Mouse (Mus musculus): ENCODE data around the gene Nrxn3. TPM values are rescaled to one million over a fixed set of nuclear protein-coding genes. Genes with fewer than 3 reads are reported as not detected.

The Nrxn3 gene
- polyA plus RNA-seq, 1 experiment, result not detected

DNA sequence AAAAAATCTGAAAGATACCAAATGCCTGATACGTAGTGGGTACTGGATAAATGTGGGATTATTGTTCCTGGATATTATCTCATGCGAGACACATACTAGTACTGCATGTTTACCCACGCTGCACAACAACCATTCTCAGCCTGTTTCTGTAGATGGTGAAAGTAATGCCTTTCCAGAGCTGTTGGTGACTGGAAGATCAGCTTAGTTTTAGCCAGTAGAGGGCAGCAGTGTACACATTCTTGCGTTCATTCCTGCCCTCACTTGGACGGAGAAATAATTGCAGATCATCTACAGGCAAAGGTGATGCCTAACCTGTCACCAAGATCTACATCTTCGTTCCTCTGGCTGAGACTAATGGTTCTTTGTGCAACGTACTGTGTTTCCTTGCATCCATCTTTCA is 791.1 kb downstream of the Nrxn3 start:
- Histone ChIP-seq H3K4me3 (ENCODE audit: insufficient read depth, low read length) (no peak overlapping the region), H3K27ac (ENCODE audit: insufficient read depth, low read length) (no peak overlapping the region), H3K4me1 (ENCODE audit: control insufficient read depth, insufficient read depth, low read length) (no peaks in the 10 kb centered on the region)
- peak; percentile 21; the same call in 1 of the 2 replicates for TF ChIP-seq CTCF (IDR thresholded peaks at IDR 0.05; ENCODE audit: borderline replicate concordance, insufficient read depth, low read length)
- no peak for TF ChIP-seq POLR2A (IDR thresholded peaks at IDR 0.05; ENCODE audit: low read depth, low read length)

DNA sequence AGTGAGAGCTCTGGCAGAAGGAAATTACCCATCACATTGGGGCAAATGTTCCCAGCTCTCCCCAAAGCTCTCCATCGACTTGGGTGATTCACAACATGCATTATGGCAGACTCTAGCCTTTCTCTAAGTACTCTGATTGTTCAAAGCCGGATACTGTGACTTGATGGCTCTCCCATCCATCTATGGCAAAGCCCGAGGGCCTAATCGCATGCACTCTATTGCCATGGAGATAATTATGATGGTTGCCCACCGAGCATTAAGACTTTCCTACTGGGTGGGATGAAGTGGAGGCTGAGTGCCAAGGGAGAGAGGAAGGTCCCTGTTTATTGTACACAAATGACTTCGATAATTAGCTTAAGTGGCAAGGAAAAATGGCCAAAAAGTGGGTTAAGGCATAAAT is 793.4 kb downstream of the Nrxn3 start:
- Histone ChIP-seq H3K4me1 (ENCODE audit: control insufficient read depth, insufficient read depth, low read length) (no peaks in the 10 kb centered on the region), H3K4me3 (ENCODE audit: insufficient read depth, low read length) (no peak overlapping the region), H3K27ac (ENCODE audit: insufficient read depth, low read length) (no peak overlapping the region)
- TF ChIP-seq CTCF (IDR thresholded peaks at IDR 0.05; ENCODE audit: borderline replicate concordance, insufficient read depth, low read length) (no peak), POLR2A (IDR thresholded peaks at IDR 0.05; ENCODE audit: low read depth, low read length) (no peak)

DNA sequence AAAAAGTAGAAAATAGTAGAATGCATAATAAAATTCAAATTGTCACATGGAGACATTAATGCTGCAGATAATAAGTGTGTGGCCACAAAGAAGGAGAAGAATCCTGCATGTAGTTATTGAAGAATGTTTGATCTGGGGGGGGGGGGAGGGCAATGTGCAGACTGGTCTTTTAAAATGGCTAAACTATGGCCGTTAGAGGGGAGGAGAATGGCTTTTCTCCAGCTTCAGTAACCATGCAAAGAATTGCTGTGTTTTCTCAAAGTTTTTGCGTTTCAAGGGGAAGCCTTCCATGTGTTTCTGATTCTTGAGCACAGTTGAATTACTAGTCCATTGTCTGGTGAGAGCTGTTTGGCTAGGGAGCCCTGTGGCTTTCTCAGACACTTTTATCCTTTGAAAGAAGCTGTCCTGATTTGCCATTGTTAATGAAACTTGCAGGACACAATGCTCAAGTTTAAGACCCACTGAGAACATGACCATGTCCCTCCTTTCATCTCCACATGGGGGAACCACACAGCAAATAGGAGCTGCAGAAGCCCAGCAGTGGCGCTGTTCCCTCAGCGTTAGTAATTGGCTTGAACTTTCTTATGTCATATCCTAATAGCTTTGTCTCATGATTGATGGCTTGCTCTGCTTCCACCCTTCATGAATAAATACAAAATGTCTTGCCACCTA is 808.1 kb downstream of the Nrxn3 start:
- H3K27ac ChIP-seq (ENCODE audit: insufficient read depth, low read length), result no peak overlapping the region
- TF ChIP-seq POLR2A (IDR thresholded peaks at IDR 0.05; ENCODE audit: low read depth, low read length), result no peak
- TF ChIP-seq CTCF (IDR thresholded peaks at IDR 0.05; ENCODE audit: borderline replicate concordance, insufficient read depth, low read length), result peak; percentile 29; the same call in 1 of the 2 replicates
- H3K4me1 ChIP-seq (ENCODE audit: control insufficient read depth, insufficient read depth, low read length), result no peaks in the 10 kb centered on the region

DNA sequence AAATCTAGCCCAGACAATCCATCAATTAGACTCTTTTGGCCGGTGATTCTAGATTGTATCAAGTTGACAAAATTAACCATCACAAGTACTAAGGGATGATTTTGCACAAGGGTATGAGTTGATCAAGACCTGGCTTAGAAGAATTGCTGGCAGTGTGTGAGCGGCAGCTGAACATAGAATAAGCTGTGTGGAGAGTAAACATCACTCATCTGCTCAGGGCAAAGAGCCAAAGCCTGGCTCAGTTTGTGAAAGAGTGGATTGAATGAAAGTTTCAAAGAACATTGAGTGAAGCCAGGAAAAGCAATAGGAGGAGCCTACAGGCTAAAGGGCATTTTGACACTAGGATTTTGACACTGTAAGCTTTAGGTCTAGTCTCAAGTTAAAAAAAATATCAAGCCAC is 828.6 kb downstream of the Nrxn3 start:
- TF ChIP-seq POLR2A (IDR thresholded peaks at IDR 0.05; ENCODE audit: low read depth, low read length) (no peak), CTCF (IDR thresholded peaks at IDR 0.05; ENCODE audit: borderline replicate concordance, insufficient read depth, low read length) (no peak)
- H3K27ac ChIP-seq (ENCODE audit: insufficient read depth, low read length), result no peak overlapping the region
- no peak overlapping the region for H3K4me3 ChIP-seq (ENCODE audit: insufficient read depth, low read length)
- no peaks in the 10 kb centered on the region for H3K4me1 ChIP-seq (ENCODE audit: control insufficient read depth, insufficient read depth, low read length)

More for the DNA sequence above, 808.1 kb downstream of the Nrxn3 start:
- no peak overlapping the region for H3K4me3 ChIP-seq (ENCODE audit: insufficient read depth, low read length)

DNA sequence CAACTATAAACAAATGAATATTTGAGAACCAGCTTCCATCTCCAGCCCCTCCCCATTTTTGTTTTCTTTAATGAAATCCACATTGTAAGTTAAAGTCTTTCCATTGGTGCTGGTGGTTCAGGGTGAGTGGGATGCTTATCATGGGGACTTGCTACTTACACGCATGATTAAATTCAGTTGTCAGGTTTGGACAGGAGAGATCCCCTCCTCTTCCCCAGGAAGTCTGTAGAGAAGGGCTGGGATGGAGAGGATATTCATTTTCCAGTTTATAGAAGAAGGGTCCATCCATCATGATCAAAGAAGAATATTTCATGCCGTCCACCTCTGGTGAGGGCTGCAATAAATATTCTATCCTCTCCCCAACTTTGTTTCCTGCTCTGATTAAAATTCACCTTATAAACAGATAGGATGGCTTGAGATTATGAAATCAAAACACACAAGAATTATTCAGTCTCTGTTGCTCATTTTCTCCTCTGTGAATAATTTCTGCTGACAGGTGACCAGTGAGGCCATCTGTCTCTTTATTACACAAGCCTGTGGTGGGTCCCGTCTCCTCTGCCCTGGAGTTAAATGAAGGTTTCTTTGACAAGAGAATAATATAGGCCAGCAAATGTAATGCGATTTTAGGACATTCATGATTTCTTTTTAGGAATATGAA is 830.7 kb downstream of the Nrxn3 start:
- H3K4me1 ChIP-seq (ENCODE audit: control insufficient read depth, insufficient read depth, low read length), result no peaks in the 10 kb centered on the region
- no peak for TF ChIP-seq POLR2A (IDR thresholded peaks at IDR 0.05; ENCODE audit: low read depth, low read length)
- TF ChIP-seq CTCF (IDR thresholded peaks at IDR 0.05; ENCODE audit: borderline replicate concordance, insufficient read depth, low read length), result no peak
- H3K4me3 ChIP-seq (ENCODE audit: insufficient read depth, low read length), result no peak overlapping the region
- H3K27ac ChIP-seq (ENCODE audit: insufficient read depth, low read length), result no peak overlapping the region

DNA sequence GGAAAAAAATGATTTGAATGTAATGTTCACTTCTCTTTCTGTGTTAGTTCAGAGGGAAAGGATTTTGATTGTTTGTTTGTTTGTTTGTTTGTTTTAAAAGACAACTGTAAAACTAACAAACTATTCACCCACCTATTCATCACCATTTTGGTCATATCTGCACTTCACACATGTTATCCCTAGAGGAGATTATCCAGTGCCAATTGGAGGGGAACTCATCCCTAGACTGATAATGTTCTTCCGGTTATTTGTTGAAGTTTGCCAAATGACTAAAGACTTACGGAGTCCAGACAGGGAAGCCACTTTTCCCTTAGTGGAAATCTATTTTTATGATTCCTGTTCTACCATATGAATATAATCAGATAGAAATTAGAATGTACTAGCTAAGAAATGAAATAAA is 831.5 kb downstream of the Nrxn3 start:
- TF ChIP-seq POLR2A (IDR thresholded peaks at IDR 0.05; ENCODE audit: low read depth, low read length), result no peak
- TF ChIP-seq CTCF (IDR thresholded peaks at IDR 0.05; ENCODE audit: borderline replicate concordance, insufficient read depth, low read length), result no peak
- Histone ChIP-seq H3K4me3 (ENCODE audit: insufficient read depth, low read length) (no peak overlapping the region), H3K27ac (ENCODE audit: insufficient read depth, low read length) (no peak overlapping the region), H3K4me1 (ENCODE audit: control insufficient read depth, insufficient read depth, low read length) (no peaks in the 10 kb centered on the region)

DNA sequence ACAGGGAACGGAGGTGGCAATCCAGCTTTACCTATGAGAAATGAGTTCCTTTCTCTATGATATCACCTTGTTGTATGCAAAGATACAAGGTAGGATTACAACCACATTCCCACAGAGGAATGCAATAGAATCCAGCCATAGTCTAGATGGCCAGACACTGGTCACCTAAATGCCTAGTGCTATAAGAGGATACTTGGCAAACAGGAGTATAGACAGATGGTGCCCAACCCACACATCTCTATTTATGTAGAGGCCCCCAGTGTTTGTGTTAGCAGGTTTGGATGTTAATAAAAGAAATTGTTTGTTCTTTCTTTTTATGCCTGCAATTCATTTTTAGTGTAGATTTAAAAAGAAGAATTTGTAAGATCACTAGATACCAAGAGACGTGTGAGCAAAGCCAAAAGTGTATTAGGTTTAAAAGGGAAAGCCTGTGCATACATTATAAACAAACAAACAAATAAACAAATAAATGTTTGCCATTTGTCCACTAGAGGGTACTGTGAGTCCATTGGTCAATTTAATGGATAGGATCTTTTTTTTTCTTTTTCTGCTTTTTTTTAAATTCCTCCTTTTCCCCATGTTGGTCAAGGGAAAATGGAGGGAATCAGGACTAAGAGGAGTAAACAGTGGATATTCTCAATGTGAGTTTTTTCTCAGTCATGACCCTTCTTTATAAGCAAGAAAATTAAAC is 832.2 kb downstream of the Nrxn3 start:
- Histone ChIP-seq H3K4me3 (ENCODE audit: insufficient read depth, low read length) (no peak overlapping the region), H3K27ac (ENCODE audit: insufficient read depth, low read length) (no peak overlapping the region), H3K4me1 (ENCODE audit: control insufficient read depth, insufficient read depth, low read length) (no peaks in the 10 kb centered on the region)
- TF ChIP-seq CTCF (IDR thresholded peaks at IDR 0.05; ENCODE audit: borderline replicate concordance, insufficient read depth, low read length) (no peak), POLR2A (IDR thresholded peaks at IDR 0.05; ENCODE audit: low read depth, low read length) (no peak)

DNA sequence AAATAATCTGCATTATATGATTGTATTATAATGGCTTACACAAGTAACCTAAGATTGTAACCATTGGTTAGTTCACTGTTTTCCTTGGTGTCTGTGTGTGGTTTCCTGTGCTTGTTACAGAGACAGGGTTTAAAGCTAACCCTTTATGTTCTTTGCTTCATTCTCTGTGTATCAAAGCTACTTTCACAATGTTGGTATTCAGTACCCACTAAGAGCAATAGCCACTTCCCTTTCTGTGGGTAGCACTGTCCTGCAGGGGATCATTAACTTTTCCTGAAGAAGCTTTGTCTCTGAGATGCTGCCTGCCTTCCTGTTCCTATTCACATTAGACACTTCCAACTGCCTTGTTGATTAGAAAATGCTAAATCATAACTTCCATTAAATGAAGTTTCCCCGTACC is 836.2 kb downstream of the Nrxn3 start:
- no peak overlapping the region for H3K4me3 ChIP-seq (ENCODE audit: insufficient read depth, low read length)
- no peak overlapping the region for H3K27ac ChIP-seq (ENCODE audit: insufficient read depth, low read length)
- no peak for TF ChIP-seq CTCF (IDR thresholded peaks at IDR 0.05; ENCODE audit: borderline replicate concordance, insufficient read depth, low read length)
- TF ChIP-seq POLR2A (IDR thresholded peaks at IDR 0.05; ENCODE audit: low read depth, low read length), result no peak
- H3K4me1 ChIP-seq (ENCODE audit: control insufficient read depth, insufficient read depth, low read length), result no peaks in the 10 kb centered on the region

DNA sequence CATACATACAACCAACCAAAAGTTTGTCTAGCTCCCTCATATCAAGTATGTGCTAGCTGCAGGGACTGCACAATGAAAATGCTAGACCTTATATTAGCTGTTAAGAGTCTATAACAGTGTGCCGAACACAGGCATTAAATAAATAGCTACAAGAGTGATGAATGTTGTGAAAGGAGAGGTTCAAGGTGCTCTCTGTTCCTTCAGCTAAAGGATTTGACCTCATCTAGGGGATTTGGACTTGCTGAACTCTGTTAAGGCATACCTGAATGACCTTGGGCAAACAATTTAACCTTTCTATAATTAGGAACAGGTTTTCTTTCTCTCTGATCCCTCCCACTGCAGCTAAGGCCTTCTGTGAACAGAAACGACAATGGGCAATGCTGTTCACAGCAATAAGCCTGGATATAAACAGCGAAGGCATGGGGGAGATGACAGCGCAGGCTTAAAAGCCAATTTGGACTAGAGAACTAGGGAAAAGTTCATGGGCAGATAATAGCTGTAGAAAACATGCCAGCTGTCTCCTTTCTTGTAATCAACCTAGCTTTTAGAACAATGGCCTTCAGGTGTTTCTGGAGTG is 839.4 kb downstream of the Nrxn3 start:
- no peak overlapping the region for H3K27ac ChIP-seq (ENCODE audit: insufficient read depth, low read length)
- no peak for TF ChIP-seq POLR2A (IDR thresholded peaks at IDR 0.05; ENCODE audit: low read depth, low read length)
- no peak for TF ChIP-seq CTCF (IDR thresholded peaks at IDR 0.05; ENCODE audit: borderline replicate concordance, insufficient read depth, low read length)
- H3K4me1 ChIP-seq (ENCODE audit: control insufficient read depth, insufficient read depth, low read length), result no peaks in the 10 kb centered on the region
- H3K4me3 ChIP-seq (ENCODE audit: insufficient read depth, low read length), result no peak overlapping the region
